Mouse (Mus musculus) c-Kit-positive CD71-positive TER-119-positive erythroid progenitor cells, embryonic 14.5 days (primary cell): ENCODE results near the gene Mapk8ip2.
"Not testable (repeated sequence)": the region's sequence is repeated elsewhere in the genome, so short reads cannot be mapped to it uniquely, and the experiment has no call there.

Experiments
- DNase-seq: peaks from one replicate; pipeline ENCODE4 v3.0.0-alpha.2; 2013; ENCODE audit warnings: low spot score

Mapk8ip2 gene

DNA sequence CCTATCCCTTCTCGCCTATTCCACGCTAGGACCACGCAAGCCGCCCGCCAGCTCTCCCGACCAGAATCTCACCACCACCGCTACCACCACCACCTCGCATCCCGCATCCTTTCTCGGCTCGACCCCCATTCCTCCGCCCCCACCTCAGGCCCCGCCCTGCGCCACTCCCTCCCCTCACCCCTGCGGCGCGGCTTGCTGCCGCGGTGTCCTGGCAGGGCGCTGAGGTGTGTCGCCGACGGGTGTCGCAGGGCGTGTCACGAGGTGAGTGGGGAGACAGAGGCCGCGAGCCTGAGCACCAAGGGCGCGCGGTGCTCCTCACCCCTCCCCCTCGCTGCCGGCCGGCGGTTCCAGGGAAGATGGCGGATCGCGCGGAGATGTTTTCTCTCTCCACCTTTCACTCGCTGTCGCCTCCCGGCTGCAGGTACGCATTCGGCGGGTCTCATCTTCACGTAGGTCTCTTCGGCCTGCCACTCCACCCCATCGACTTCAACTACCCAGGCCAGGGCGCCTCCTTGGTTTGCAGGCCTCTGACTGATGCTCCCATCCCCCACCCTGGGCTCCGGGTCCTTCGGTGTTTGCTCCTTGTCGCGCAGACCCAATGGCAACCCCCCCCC, at the start of gene Mapk8ip2:
Mapk8ip2 (plus strand) TSS at position 49 of the 614 bp plus-strand sequence.
- DNase-seq, result no peak

DNA sequence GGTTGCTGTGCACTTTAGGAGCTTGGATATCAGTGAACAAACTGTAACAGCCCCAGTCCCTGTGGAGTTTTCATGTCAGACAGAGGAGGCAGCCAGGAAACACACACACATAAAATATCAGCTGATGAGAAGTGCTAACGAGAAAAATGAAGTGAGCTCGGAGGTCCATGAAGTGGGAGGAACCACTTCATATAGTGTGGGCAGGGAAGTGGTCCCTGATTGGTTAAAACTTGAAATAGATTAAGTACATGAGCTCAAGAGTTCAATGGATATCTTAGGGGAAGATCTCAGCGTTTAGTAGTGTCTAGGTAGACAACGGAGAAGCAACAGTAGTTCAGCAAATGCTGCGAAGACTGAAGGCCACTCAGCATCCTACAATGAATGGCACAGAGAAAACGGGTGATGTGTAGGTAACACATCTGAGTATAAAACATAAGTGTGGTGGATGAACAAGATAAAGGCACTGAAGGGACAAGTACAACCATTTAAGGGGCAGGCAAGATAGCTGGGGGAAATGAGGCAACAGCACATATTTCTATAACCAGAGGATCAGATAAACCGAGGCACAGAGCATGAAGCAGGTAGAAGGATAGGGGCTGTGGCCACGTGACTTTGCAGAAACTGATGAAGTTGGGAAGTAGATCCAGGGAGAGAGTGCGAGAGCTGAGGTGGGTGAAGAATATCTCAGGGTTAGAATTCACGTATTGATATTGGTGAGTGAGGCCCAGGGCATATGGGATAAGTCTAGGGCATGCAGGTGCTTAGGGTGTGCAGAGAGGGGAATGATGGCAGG, 48.7 kb upstream of the Mapk8ip2 start:
- no peak for DNase-seq

DNA sequence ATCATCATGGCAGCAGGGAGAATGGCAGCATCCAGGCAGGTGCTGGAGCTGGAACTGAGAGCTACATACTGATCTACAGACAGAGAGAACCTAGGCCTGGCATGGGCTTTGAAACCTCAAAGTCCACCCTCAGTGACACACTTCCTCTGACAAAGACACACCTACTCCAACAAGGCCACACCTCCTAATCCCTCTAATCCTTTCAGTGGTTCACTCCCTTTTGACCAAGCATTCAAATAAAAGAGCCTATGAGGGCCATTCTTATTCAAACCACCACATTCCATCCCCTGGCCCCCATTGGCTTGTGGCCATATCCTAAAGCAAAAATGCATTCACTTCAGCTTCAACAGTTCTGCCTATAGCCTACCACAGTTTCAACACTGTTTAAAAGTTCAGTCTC, 47.0 kb upstream of the Mapk8ip2 start:
- DNase-seq, result no peak

DNA sequence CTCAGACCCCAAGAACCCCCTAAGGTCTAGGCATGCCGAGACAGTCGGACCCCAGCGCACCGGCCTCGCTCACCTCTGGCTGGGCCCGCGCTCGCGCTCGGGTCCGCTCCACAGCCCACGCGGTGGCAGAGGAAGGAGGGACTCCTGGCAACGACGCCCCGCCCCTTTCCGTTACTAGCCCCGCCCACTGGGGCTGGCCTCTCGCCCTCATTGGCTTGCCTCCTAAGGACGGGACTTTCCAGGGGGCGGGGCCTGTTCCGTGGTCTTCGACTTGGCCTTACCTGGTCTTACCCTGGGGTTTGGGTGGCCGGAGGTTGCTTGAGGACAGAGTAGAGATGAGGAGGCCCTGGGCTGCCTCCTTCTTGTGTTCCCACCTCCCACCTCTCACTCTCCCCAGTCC, 43.6 kb upstream of the Mapk8ip2 start, which contains the start of gene Syce3:
Syce3 (minus strand) TSS at position 386 of the 400 bp plus-strand sequence.
- DNase-seq, result no peak

DNA sequence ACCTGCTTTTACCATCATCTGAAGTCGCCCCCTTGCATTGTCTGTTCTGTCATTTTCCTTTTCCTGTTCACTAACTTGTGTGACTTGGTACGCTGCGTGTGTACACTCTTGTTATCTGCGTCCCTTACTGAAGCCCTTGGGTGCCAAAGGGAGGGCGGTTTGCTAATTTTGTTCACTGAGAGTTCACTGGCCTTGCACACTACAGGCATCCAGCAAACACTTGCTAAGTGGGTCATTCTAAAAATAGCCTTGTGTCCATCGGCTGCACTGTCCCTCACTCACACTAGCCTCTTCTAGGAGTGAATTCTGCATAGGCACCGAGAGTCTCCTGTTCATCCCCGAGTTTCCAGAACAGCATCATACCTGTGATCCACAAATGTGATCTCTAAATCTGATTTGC, 38.4 kb upstream of the Mapk8ip2 start:
- no peak for DNase-seq

DNA sequence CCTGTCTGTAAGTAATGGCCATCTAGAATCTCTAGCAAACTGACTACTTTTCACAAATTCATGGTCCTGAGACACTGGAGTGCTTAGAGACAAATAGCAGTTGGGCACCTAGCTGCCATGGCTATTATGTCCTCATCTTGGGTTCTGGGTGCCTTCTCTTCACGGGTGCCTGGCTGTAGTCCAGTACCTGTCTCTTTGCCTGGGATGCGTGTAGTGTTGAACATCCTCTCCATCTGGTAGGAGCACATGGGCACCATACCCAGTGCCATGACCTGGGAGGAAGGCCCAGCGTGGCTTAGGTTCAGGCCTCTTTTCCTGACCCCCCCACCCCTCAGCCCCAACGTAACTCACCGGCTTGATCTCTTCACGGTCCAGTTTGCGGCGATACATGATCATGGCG, 31.8 kb upstream of the Mapk8ip2 start:
- no peak for DNase-seq

DNA sequence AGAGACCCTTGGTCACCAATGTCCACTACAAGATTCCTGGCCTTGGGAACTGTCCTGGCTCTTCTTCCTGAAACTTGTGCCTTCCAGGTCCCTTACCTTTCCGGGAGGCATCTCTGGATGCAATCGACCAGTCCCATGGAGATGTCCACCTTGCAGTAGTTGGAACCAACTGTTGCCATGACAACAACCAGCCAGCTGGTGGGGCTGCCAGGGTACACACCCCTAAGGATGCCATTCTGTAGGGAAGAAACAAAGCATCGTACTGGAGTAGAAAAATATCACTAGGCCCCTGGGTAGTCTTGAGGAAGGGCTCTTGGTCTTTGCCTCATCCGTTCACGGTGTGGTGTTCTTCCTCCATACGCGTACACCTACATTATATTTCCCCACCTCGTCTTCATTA, 29.1 kb upstream of the Mapk8ip2 start:
- DNase-seq, result no peak

DNA sequence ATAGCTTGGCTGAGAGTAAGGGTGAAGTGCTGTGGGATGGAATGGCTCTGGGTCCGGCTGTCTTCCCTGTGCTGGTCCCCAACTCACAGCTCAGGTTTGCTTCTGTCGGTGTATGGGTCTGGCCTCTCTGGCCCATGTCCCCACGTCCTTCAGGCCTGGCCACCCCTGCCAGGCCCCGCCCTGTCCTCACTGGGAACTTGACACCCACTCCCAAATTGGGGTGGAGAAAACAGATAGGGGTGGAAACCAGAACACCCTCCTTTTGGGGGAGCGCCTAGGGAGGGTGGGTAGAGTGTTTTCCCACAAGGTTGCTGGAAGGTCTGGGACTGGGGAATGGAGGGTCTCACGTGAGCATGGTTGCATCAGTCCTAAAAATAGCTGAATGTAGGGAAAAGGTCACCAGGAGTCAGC, 28.0 kb upstream of the Mapk8ip2 start, which contains the start of gene Cpt1b:
Cpt1b (minus strand) TSS at position 153 of the 411 bp plus-strand sequence.
- DNase-seq, result no peak

DNA sequence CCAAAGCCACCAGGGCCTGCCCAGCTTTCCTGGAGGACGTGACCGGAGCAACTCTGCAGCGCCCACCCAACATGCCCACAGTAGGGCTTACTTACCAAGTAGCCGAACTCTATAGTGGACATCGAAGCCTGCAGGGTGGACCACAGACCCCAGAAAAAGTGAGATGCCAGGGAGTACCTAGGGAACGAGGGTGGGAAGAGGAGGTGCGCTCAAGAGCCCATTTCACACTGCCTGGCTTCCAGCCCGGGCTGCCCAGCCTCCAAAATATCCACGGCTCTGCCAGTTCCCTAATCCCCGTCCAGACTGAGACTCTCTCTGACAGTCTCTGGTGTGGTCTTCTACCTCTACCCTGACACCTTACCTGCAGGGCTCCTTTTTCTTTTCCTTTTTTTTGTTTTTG, 27.0 kb upstream of the Mapk8ip2 start:
- DNase-seq, result no peak

DNA sequence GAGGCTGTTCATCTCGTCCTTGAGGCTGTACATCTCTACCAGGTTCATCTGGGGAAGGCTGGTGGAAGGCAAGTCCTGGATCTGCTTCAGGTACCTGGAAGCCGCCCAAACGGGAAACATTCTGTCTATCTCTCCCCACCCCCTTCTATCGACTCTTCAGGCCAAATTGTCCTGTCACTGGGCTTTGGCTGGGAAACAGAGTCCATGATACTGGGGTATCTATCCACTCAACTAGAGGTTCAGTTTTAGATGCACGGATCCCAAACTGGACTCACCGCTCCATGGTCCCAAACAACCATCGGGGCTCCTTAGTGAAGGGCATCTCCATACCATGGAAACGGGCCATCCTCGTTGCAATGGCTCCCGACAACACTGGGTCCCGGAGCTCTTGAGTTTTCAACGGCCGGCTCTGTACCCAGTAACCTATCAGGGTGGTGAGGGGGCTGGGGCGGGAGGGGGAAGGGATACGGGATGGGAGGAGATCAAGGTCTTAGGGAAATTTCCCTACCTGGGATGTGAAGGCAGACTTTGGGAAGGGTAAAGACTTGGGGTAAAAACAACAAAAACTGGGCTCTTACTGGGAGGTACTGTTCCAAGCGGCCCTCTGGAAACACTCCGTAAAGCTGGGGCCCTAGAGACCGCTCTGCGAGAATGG, 25.4 kb upstream of the Mapk8ip2 start:
- DNase-seq, result no peak

DNA sequence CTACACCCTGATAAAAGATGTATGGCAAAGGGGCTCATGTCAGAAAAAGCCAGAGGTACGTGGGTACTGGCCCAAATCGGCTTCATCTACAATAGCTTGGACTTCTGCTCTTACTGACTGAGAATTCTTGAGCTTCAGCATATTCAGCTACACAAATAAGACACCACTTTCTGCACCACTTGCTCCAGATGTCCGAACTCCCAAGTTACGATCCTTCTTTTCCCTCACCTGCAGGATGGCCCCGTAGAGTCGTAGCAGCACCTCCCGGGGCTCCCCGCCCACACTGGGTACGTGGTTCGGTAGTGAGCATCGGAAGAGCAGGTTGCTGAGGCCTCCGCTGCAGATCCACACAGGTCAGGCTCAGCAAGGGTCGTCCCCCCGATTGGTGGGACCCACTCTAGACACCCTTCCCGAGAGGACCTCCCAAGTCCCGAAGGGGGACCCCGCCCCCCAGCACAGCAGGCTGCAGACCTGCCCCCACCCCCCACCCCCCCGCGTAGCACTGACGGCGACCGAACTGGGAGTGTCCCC, 24.8 kb upstream of the Mapk8ip2 start:
- DNase-seq, result peak; percentile 18

DNA sequence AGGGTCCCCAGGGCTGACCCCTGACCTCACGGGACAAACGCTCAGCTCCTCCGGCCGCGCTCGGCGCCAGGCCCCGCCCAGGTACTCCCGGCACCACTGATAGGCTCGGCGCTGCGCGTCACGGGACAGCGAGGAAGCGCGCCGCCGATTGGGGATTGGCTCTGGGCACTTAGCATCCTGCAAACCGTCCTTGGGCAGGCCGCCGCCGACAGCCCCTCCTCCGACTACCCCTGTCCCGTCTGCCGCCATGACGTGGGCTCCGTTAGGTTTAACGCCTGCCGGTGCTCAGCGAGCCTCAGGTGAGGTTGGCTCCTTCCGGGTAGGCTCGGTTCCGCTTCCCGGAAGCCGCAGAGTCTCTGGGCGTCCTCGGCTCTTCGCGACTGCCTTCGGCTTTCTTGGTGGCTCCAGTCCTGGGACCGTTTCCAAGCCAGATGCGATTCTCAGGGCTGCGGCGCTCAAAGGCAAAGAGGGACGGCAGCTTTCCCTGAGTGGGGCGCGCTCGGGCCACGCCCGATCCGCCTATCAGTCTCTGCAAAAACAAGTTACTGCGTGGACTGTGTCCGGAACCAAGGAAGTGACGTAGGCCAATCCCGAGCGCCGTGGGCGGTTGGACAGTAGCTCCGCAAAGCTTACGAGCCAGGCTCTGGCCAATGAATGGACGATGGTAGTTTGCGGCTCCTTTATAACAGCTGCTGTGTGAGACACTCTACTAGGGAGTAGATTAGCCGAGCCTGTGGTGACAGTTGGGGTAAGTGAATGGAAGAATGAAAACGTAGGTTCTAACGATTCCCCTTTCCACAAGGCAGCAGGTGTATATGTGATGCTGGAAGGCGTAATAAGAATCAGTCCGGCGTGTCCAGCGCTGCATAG, 24.1 kb upstream of the Mapk8ip2 start, which contains the start of the genes C730034F03Rik, Gm44502 and Chkb:
C730034F03Rik (plus strand) TSS at position 238 of the 870 bp plus-strand sequence.
Gm44502 (minus strand) TSS at position 345 of the 870 bp plus-strand sequence.
Chkb (minus strand) TSS at position 557 of the 870 bp plus-strand sequence.
- peak; percentile 89 for DNase-seq

DNA sequence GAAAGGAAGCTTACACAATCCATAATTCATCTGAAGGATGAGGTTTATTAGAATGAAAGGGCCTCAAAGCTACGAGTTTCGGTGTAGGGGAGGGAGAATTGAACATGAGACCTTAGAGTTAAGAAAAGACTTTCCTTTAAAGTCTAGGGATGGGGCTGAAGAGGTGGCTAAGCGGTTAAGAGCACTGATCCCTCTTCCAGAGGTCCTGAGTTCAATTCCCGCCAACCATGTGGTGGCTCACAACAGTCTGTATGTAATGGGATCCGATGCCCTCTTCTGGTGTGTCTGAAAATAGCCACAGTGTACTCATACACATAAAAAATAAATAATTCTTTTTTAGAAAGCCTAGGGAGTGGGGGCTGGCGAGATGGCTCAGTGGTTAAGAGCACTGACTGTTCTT, 23.4 kb upstream of the Mapk8ip2 start:
- DNase-seq, result no peak

DNA sequence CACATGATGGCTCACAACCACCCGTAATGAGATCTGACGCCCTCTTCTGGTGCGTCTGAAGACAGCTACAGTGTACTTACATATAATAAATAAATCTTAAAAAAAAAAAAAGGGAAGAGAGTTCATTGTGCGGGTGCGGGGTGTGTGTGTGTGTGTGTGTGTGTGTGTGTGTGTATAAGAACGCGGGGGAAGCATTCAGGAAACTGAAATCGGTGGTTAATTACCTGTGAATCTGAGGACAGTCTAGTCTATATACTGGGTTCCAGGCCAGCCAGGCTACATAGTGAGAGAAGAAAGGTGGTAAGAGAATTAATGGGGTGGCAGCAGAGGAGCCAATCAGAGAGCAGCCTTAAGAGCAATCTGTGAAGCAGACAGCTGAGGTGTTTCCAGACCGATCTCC, 22.9 kb upstream of the Mapk8ip2 start:
- not testable (repeated sequence) for DNase-seq

DNA sequence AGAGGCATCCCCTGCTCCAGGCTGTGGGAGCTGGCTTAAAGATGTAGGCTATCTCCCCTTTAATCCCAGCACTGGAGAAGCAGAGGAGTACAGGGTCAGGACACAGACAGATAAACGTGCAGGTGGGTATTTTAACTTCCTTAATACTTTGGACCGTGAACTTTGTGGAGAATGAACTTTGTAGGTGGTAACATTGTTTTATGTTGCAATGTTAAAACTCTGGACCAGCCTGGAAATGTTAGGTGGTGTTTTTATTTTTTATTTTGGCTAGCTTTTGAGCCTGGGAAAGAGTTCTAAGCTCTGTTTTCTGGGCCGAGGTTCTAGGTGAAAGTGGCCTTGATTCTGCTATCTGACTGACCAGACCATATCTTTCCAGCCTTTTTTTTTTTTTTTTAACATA, 22.4 kb upstream of the Mapk8ip2 start:
- no peak for DNase-seq

DNA sequence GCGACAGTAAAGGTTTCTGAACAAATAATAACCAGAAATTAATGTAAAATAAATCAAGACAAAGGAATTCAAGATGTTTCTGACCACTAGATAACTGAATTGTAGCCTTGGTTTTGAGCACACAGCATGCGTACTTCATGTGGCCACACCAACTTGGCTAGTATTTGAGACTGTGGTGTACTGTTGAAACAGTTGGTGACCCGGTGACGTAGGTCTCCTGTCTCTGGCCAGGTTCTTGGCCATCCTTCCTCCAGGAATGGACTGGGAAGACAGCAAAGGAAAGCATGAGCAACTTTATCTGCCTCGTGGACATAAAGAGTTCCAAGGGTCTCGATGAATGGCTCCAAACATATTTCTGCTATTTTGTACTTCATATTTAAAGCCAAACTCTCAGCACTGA, 21.9 kb upstream of the Mapk8ip2 start:
- DNase-seq, result no peak

DNA sequence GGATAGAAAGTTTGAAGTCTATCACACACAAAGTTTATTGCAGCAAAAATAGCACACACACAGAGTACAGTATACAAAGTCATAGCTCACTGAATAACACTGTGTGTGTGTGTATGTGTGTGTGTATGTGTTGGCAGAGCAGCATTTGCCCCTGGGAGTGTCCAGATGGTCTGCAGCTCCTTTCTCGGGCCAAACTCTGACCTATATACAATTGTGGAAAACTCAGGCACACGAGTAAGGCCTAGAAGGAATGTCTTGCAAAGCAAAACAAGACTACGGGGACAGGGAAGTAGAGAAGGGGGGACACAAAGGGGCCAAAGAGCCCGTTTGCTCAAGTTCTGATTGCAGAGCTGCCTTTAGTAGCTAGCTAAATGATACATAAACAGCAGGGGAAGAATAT, 20.8 kb upstream of the Mapk8ip2 start:
- no peak for DNase-seq

DNA sequence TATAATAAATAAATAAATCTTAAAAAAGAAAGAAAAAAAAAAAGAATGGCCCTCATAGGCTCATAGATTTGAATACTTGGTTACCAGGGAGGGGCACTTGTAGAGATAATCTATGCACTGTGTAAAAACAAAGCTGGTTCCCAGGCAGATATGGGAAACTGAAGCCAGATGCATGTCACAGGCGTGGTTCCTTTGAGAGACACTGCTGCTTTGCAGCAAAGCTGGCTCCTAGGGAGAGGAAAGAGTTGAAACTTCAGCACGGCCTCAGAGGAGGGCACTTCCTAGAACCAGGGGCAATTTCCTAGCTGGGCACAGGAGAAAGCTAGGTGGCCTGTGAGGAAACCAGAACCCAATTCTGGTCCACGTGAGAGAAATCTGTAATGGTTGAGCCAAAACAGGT, 19.6 kb upstream of the Mapk8ip2 start:
- no peak for DNase-seq

DNA sequence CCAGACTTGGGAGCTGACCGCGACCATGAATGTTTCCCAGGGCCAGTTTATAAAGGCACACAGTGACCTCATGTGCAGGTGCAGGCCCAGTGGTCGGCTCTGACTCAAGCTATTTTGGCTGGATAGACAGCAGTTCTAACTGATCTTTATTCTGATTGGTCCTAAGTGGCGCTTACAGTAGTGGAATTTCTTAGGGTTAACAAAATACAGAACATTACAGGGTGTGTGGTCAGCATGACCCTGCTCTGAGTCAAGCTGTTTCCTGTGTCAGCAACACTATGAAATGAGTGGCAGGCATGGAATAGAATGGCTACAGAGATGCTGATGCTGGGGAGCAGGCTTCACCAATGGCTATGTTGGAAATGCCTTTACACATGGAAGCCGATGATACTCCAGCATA, 17.8 kb upstream of the Mapk8ip2 start:
- no peak for DNase-seq

DNA sequence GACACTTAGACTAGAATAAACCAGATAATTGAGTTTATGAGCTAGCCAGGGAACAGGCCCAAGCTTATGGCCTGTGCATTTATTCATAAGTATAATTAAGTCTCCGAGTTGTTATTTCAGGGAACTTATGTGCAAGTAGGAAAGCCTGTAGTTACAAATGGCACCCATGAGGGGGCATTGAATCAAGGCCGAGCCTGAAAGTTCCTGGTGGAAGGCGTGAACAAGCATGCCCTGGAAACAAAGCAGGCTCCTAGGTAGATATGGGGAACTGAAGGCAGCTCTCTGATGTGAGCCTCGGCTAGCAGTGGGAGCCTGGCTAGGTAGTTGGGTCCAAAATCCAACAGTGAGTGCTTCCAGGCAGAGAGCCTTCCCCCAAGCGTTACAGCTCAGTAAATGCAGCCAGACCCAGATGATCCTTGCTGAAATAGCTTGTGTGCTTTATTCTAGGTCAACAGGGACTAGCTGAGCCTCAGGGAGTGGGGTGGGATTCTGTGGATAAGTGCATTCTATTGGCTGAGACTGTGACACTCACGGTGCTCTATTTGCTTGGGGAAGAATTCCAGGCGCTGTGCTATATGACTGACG, 11.1 kb upstream of the Mapk8ip2 start:
- DNase-seq, result no peak
